Mouse (Mus musculus): ENCODE measurements at regions not wholly inside any gene's neighbourhood (a gene's known extent, or its start where the extent isn't known, plus 50 kb on each side); places are given as distances from the start of the nearest gene placed in this dataset.

DNA sequence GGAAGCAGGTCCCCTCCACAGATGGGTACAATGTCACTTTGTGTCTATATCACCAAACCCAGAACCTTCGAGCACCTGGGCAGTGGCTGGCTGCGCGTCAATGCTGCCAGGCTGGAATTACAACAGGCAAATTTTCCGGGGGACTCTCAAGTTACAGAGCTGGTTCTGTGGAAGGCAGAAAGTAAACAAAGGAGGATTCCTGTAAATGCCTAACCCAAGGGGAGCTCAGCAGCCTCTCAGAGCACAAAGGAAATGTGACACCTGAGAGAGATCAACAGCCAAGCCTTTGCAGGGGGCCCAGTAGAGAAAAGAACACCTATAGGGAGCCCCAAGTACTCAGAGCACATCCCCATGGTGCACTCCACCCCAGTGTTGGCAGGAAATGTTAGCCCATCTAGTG, 70.7 kb downstream of the Setd4 start:
- DNase-seq, result no peak

DNA sequence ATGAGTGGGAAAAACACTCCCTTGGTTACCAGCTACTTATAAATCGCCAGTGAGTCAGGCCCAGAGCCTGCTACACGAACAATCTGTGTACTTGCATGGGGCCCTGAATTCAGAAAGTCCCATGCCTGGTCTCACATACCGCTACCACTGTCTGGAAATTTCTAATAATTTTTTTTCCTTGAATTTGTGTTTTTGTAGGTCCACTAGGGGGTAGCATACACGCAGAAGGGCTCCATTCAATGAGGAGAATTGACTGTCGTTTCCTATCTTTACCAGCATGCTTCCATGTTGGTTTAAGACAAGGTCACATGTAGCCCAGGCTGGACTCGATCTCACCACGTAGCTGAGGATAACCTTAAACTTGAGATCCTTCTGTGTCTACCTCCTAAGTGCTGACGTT, 71.9 kb downstream of the Setd4 start:
- DNase-seq, result no peak

DNA sequence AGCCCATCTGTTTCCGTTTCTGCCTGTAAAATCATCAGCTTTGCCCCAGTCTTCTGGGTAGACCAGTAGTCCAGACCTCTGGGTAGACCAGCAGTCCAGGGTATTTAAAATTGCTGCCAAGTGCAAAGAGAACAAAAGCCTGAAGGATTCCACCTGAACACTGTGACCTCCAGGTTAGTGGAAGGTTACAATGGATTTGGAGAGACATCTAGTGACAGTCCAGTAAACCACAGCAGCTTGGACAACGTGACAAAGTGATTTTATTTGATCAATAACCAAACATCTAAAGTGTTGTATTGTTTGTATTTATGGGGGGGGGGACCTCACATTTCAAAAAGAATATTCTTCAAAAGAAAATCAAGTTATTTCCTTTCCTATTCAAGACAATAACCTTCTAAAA, 81.4 kb downstream of the Setd4 start:
- no peak for DNase-seq

DNA sequence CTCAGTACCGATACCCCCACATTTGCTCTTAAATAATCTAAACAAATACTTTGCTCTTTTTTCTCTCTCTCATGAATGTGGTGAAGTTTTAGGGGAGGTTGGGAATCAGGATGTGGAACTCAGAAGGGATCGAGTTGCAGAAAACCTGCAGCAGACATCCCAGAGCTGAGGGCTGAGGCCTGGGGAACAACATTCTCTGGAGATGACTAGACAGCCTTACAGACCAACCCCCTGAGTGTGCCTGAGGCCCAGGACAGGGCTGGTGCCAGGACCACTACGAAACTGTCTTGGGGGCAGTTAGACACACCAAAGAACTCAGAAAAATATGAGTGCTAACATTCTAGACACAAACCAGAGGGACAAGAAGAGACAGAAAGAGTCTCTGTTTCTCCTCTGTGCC, 83.4 kb downstream of the Setd4 start:
- no peak for DNase-seq

DNA sequence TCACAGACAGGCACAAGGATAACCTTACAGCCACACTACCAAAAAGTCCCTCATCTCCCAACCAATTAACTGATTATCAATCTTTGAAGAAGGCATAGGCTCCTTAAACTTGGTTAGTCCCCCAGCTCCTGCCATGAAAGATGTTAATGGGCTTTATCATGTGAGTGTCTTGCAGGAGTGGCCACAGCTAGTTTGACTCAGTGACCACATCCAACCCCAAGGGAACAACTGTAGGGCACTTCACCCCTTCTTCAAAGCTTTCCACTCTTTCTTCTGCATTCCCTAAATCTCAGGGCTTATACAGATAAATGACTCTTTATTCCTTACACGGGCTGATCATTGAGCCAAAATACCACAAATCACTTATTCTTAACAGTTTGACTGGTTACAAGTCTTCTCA, 85.2 kb downstream of the Setd4 start:
- no peak for DNase-seq

DNA sequence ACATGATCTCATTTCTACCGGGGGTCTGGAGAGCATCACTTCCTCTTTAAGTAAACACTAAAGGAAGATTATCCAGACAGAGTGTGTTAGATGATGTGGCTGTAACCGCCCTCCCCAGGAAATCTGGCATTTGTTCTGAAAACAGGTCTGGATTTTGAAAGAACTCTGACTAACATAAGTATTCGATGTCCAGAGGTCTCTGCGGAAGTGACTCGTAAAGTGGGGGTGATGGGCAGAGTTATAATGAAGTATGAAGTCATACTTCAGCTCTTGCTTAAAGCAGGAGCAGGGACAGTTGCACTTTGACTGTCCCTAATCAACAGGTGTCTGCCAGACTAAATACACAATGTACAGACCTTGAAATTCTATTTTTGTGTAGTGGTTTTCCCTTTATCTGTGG, 87.1 kb downstream of the Setd4 start:
- no peak for DNase-seq

DNA sequence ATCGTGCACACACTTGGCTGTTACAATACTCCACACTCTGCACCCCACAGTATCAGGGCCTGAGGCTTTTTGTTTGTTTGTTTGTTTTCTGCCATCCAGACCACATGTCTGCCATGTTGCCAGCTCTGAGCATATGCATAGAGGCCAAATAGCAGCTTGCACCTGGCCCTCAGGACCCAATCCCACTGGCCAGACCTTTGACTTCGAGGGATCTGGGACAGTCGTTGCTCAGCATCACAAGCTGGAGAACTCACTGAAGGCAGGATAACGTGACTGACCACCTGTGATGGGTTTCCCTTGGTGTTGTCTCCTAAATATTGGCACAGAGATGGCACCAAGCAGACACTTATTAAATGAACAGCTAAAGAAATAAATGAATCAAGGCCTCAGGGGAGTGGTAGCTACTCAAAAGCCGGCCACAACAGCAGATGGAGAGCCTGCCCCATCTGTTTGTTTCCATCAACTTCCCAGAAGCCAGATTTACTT, 88.4 kb downstream of the Setd4 start:
- DNase-seq, result no peak

DNA sequence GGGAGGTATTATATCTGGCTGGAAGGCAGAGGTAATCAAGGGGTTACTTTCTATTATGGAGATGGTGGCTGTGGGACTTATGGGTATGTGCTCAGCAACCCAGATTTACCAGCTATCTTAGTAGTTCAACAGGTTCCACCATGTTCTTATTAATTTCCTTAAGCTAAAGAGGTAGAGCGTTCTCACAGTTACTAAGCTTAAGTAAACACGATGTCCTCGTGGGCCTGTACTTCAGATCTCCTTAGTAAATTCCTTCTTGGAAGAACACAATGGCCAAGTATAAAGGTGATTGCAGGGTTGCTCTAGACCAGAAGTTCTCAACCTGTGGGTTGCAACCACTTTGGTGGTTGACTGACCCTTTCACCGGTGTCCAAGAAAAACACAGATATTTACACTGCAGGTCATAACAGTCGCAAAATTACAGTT, 90.2 kb downstream of the Setd4 start:
- DNase-seq, result no peak

DNA sequence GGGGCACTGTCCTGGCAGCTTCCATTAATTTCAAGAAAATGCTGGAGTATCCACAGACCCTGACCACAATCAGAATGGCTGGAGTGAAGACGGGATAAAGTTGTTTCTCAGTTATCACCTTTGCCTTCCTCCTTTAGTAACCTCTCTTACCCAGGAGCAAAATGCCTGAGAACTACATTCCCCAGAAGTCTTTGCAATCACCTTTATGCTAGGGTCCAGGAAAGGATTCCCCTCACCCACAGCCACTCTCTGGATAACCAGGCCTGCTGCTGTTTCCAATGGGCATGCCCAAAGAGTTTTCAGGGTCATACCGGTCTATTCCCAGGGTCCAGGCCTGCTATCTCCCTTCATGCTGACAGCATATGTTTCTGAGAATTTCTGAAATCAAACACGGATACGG, 91.9 kb downstream of the Setd4 start:
- DNase-seq, result no peak

DNA sequence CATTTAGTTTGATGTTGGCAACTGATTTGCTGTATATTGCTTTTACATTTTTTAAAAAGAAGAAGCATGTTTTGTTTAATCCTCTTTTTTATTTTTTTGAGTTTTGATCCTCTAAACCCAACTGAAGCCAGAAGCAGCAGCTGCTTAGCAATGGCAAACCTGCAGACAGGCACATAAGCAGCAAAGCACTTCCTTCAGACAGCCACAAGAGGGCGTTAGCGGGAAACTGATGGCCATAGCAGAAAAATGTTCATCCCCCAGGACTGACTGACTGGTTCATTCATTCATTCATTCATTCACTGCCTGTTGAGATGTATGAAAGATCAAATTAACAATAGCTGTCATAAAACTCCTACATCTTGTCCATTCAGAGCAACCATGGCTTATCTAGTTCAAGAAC, 92.3 kb downstream of the Setd4 start:
- DNase-seq, result no peak

DNA sequence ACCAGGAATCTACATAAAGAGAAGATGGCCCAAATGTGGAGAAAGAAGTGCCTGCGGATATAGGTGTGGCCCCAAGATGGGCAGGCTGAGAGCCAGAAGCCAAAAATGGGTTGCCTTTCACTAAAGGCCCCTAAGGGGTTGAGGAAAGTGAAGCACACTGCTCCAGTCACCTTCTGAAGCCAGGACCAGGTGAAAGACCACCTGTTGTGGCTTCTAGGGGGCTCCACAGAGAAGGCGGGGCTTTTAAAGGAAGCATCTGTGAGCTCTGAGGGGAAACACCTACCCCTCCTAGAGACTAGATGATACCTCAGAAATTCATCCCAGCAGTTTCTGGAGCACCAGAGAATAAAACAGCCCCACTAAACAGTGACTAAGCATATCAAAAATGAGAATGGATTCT, 105.1 kb downstream of the Setd4 start:
- DNase-seq, result no peak

DNA sequence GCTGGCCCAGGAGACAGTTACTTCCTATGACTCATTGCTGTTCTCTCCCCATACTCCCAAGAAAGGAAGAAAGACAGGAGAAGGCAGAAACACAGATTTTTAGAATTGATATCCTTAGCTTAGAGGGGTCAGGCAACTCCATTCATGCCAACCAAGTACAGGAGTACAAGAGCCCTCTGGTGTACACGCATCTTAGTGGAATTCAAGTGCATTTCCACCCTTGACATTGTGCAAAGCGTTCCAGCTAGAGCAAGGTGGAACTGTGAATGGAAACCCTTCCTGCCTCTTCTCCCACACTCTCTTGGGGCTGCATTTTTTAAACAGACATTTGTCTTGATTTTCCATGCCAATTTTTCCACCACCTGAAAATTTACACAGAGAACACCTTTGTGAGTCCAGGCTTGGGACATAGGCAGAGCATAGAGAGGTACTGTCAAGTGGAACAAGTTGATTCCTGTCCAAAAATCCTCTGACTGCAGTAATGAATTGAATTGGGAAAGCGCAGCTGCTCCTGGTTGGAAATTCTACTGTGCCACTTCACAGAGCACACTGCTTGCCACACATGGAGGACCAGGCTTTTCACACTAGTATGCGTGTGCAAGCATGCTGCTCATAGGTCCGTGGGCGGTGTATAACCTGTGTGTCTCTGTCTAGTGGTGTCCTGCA, 110.4 kb downstream of the Setd4 start:
- DNase-seq, result no peak

DNA sequence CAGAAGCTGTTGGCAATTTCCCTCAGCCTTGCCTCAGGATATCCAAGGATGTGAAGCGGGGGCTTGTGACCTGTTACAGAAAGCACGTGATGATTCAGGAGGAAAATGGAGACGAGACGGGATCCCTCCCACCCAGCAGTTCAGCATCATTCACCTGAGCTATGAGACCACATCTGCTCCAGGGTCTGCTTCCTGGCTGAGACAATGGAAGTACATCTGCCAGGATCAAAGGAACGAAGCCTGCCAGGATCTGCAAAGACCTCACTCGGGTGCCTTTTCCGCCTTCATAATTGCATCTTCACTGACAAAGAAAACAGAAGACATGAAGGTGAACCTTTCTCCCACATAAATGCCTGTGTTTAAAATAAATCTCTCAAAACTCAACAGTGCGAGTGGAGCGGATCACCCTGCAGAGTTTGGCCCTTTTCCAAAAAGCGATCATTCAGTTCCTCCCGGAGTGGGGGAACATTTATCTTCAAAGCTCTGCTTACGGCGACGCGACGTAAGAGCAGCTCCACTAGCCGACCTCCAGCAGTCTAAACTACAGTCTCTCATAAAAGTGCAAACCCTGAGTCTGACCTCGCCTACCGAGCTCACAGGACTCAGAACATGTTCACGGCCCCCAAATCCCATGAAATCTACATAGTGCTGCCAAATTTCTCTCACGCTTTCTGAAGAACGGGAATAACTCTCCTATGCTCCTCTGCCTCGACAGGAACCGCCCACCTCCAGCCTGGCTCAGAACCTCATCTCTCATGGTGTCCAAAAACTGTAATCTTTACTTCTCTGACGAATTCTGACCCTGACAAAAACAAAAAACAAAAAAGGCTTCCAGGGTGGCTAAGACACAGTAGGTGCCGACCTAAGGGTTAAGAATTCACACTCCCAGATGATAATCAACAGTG, 117.0 kb downstream of the Setd4 start:
- DNase-seq, result no peak

DNA sequence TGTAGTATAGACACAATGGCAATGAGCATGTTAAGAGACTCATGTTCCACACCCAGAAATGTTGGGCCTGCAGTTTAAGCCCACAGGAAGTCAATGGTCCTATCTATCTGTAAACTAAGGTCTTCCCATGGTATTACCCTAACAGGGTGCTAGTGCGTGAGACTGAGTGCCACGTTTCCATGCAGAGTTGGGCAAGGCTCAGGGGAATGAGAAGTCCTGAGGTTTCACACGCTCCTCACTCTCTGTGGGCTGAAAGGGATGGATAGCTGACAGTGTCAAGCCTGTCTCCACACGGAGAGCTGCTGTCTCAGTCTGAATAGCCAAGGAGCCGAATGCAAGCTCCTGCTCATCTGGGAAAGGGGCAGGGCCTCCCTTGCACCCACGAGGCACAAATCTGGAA, 133.9 kb downstream of the Setd4 start:
- no peak for DNase-seq

DNA sequence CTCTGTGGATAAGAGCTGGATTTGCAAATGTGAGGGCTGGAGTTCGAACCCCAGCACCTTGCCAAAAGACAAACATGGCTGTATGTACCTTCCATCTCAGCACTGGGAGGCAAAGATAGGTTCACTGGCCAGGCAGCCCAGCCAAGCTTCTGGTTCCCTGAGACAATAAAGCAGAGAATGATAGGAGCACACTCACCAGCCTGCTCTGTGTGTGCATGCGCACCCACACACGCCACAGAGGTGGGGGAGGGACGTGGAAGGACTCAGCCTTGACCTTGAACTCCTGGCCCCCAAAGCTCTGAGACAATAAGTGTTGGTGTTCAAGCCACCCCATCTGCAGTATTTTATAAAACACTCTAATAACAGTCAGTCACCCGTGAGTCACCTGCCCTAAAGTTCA, 138.1 kb downstream of the Setd4 start:
- DNase-seq, result no peak

DNA sequence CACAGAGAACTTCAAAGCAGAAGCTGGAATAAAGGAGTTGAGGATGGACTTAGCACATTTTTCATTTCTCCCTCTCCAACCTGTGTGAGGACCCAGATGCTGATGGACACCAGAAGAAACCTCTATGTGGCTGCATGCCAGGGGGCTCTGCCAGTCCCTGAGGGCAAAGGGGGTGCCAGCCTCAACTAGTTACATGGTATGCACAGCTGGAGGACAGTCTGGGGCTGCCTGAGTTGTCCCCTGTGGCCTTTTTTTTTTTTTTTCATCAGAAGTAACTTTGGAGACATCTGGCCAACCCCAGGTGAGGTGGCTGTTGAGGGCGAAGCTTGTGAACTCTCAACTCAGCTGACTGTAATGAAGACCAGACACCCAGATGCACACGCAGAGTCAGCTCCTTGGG, 139.0 kb downstream of the Setd4 start:
- no peak for DNase-seq

DNA sequence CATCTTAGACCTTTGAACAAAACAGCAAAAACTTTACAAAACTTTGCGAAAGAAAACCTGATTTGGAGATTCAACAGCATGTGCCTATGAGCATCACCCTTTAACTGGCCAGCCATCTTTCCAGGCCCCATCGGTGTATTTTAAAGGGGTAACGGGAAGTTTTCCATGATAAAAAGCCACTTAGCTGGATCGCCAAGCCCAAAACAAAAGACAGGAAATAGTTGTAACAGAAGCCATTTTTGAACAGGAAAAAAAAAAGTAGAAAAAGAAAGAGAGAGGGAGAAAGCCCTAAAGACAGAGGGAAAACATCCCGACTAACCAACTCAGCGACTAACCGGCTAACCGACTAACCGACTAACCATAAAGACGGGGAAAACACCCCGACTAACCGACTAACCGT, 140.5 kb downstream of the Setd4 start:
- DNase-seq, result no peak

DNA sequence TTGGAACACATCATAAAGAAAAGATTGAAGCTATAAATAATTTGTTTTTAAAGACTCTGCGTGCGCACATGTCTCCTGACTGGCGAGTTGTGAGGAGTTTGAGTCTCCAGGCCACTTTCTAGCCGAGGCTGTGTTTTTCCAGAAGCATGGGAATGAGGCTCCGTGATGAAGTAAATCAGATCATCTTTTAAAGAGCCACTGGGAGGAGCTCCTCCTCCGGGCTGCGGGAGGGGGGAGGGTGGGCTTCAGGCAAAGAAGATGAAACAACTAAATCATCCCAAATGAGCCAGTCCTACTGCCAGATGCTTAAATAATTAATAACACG, 141.6 kb downstream of the Setd4 start:
- no peak for DNase-seq

DNA sequence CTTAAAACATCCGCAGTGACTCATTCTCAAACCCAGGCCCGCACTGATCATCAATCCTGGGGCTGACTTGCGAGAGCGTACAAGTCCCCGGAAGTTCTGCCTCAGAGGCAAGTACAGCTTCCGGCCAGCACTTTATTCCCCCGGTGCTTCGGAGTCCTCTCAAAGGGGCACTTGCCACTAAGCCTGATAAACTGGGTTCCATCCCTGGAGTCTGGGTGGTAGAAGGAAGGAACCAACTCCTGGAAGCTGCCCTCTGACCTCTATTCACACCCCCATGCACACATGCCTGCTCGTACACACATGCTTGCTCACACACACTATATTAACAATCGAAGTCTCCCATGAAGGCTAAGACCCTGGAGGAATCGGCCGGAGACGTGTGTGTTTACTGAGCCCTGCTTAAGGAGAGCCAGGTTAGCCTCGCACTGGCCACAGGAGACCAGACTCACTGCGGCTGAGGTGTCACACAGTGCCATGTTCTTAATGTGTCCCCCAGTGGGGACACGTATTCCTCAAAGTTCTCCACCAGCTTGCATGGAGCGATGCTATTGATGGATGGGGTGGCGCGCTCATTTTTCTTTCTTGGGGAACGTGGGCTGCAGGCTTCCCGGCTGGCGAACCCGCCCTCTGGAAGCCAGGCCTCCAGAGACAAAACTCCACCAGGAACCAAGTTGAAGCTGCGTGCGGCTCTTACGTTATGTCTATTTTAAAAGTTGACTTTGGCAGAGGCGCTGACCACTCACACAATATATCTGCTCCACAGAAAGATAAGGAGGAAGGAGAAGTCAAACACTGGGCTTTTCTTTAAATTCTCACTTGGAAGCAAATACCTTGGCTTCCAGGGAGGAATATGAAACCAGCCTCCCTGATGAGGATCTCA, 142.2 kb downstream of the Setd4 start:
- DNase-seq, result no peak

DNA sequence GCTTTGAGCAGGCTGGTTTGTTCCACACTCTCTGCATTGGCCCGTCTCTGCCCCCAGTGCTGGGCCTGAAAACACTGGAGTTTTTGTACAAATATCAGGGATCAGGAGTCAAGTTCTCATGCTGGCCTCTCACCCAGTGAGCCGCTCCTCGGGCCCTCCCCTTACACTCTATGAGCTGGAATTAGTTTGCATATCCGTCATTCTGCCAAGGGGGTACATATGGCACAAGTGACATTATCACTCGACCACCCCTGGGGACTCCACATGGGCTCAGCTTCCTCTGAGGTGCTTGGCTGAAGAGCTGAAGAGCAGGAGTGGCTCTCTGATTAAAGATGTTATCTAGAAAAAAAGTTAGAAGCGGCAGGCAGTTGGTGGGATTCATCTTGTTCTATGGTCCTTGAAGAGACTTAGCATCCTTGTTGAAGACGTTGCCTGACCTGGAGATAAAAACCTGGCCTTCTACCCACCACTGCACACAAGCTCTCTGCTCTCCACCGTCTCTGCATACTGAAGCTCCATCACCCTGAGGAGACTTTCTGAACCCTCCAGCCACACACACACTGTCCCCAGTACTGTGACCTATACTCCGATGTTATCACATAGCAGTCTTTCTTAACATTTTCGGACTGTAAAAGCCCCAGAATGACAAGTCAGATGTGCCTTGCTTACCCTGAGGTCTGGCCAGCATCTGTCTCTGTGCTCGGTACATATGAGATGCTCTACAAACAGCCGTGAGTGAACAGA, 144.2 kb downstream of the Setd4 start:
- DNase-seq, result no peak

DNA sequence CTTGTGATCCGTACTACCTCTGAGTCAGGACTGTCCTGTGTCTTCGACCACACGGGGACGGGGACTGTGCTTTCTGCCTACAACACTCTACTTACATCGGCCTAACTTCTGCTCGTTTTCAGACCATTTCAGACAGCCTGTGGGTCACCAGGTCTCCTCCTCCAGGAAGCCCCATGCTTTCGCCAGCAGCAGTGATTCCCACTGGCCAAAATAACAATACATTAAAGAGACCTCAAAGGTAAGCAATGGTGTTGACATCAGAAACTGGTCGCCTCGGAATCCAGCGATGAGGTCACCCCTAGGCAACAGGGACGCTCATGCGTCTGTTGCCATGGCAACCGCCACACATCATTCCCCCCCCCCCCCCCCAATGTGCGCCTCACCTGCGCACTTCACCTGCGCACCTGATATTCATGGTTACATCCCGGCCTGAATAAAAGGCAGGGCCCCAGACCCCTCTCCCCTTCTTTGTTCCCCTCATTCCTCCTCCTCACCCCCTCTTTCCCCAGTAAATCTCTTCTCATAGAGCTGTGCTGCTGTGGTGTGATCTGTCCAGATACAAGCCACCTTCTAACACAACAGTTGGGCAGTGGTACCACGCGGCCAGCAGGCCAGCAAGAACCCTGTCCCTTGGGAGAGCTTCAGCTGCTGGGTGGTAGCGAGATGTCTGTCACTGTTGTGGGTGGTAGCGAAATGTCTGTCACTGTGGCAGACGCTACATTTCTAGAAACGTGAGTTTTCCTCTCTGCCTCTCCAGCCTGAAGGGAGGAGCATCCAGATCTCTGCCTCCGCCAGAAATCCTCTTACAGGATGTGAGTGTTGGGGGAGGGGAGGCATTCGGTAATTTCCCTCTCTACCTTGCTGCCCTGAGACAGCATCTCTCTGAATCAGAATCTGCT, 145.0 kb downstream of the Setd4 start:
- no peak for DNase-seq
